Mouse (Mus musculus): ENCODE measurements around the gene Wasf3.

DNA sequence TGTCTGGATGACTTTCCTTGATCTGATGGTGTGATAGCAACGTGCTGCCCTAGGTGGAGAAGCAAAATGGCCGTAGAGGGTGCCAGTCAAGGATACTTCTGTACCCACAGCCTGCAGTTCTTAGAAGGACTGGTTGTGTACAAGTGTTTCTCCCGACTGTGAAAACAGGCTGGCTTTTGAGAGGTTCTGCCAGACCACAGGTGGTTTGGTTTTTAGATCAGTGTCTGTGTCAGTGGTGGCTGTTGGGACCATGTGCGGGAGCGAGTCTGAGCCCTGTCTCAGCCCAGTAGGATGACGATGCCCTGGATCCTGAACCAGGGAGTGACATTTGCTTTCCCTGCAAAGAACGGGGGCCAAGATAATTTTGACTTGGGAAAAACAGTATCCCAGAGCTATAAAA lies 9.8 kb downstream of the Wasf3 start:
- no peak for TF ChIP-seq CTCF (IDR thresholded peaks at IDR 0.05; ENCODE audit: extremely low read depth, insufficient read depth, low read length)
- no peak for TF ChIP-seq POLR2A (IDR thresholded peaks at IDR 0.05; ENCODE audit: extremely low read depth, insufficient read depth, low read length)

Measured in cortical plate, adult 2 months (tissue).